Mouse (Mus musculus) embryo, embryonic 11 days (tissue): ENCODE results near the gene Sema4d.

Experiments
- DNase-seq: peaks from one replicate; pipeline ENCODE4 v3.0.0-alpha.2; 2015

The Sema4d gene

GRCm38 (mm10) chr13:51659573-51659972 is 134.0 kb downstream of the Sema4d start:
- no peak for DNase-seq

- DNase-seq: no peak
Measured at GRCm38 (mm10) chr13:51658094-51658493, 135.5 kb downstream of the Sema4d start.

- DNase-seq: no peak
Measured at GRCm38 (mm10) chr13:51656516-51657235, 136.9 kb downstream of the Sema4d start.

- no peak for DNase-seq
Measured at GRCm38 (mm10) chr13:51653961-51654360, 139.6 kb downstream of the Sema4d start.

GRCm38 (mm10) chr13:51653159-51653558 is 140.4 kb downstream of the Sema4d start:
- DNase-seq: no peak

- DNase-seq: peak; percentile 97
Measured at GRCm38 (mm10) chr13:51651408-51652064, 142.0 kb downstream of the Sema4d start, which contains the start of gene Secisbp2. Gene Secisbp2 (plus strand): TSS chr13:51651697.

GRCm38 (mm10) chr13:51649740-51650139 is 143.8 kb downstream of the Sema4d start:
- no peak for DNase-seq

GRCm38 (mm10) chr13:51648237-51648636 is 145.3 kb downstream of the Sema4d start:
- DNase-seq: no peak

- no peak for DNase-seq
Measured at GRCm38 (mm10) chr13:51647770-51648169, 145.8 kb downstream of the Sema4d start.

GRCm38 (mm10) chr13:51646362-51647027 is 147.1 kb downstream of the Sema4d start:
- DNase-seq: no peak

GRCm38 (mm10) chr13:51645872-51646271 is 147.7 kb downstream of the Sema4d start:
- DNase-seq: peak; percentile 67

- DNase-seq: peak; percentile 100
Measured at GRCm38 (mm10) chr13:51644829-51645789, 148.4 kb downstream of the Sema4d start, which contains the start of gene Cks2. Gene Cks2 (plus strand): TSS chr13:51645232.

- no peak for DNase-seq
Measured at GRCm38 (mm10) chr13:51643924-51644828, 149.4 kb downstream of the Sema4d start.

GRCm38 (mm10) chr13:51642171-51642778 is 151.3 kb downstream of the Sema4d start:
- peak; percentile 12 for DNase-seq

GRCm38 (mm10) chr13:51641424-51641823 is 152.1 kb downstream of the Sema4d start:
- no peak for DNase-seq

- no peak for DNase-seq
Measured at GRCm38 (mm10) chr13:51638958-51639357, 154.6 kb downstream of the Sema4d start.
